Comparison of ENCODE assay signal across 8 mouse cellular contexts in genomic region chr10:75365231-75365633, GRCm38 (mm10). TPM values are rescaled to one million over a fixed set of nuclear protein-coding genes. Genes with fewer than 3 reads are reported as not detected.
DNase-seq lines count a peak whose midpoint lies in the region; ATAC-seq lines count a peak whose summit lies in the region.

No protein-coding gene starts in this region.

- no peak for ATAC-seq in heart, embryonic 13.5 days (ENCODE audit: extremely low read depth, insufficient number of reproducible peaks, low FRiP score, low TSS enrichment)
- ATAC-seq in embryonic facial prominence, embryonic 14.5 days (ENCODE audit: low read depth) = 0 out of 2 replicates have a peak, but pooled peaks have one; percentile 57
- ATAC-seq in liver, embryonic 16.5 days (ENCODE audit: low read depth) = no peak

- H3K4me3 ChIP-seq in heart, embryonic 13.5 days = peak overlapping the region; percentile 39
- no peak overlapping the region; the same call in 1 of the 2 replicates for H3K4me3 ChIP-seq in embryonic facial prominence, embryonic 14.5 days (ENCODE audit: low read depth, low read length)
- 0 out of 2 replicates have a peak overlapping the region, but pooled peaks have one; percentile 19 for H3K4me3 ChIP-seq in liver, embryonic 16.5 days (ENCODE audit: low read depth, low read length)

- peak overlapping the region; percentile 53 for H3K9ac ChIP-seq in heart, embryonic 13.5 days
- no peak overlapping the region for H3K9ac ChIP-seq in embryonic facial prominence, embryonic 14.5 days (ENCODE audit: low read depth, low read length)
- H3K9ac ChIP-seq in liver, embryonic 16.5 days (ENCODE audit: low read depth, low read length) = no peak overlapping the region

- H3K9me3 ChIP-seq in heart, embryonic 13.5 days = no peaks in the 10 kb centered on the region
- no peaks in the 10 kb centered on the region for H3K9me3 ChIP-seq in embryonic facial prominence, embryonic 14.5 days (ENCODE audit: control insufficient read depth, low read length)
- no peaks in the 10 kb centered on the region for H3K9me3 ChIP-seq in liver, embryonic 16.5 days (replicated peaks; ENCODE audit: control insufficient read depth, low read length)

- no peaks in the 10 kb centered on the region for H3K27me3 ChIP-seq in heart, embryonic 13.5 days (replicated peaks)
- H3K27me3 ChIP-seq in embryonic facial prominence, embryonic 14.5 days (replicated peaks; ENCODE audit: control insufficient read depth, insufficient read depth, low read length) = no peaks in the 10 kb centered on the region
- no peaks in the 10 kb centered on the region for H3K27me3 ChIP-seq in liver, embryonic 16.5 days (ENCODE audit: control insufficient read depth, insufficient read depth, low read depth, low read length)

- no peak for DNase-seq in heart, postnatal 25 days (ENCODE audit: low spot score)
- DNase-seq in CD4-positive, CD25-positive, alpha-beta regulatory T cell, adult 2 months (ENCODE audit: low read depth, low spot score) = peak; percentile 63
- DNase-seq in embryonic facial prominence, embryonic 14.5 days (ENCODE audit: low spot score) = peak; percentile 16
- peak; percentile 29 to 42 for DNase-seq in thymus, postnatal 36 days
- no peak for DNase-seq in urinary bladder, postnatal 10 days (ENCODE audit: low spot score)
- DNase-seq in left cerebral cortex, postnatal 10 days (ENCODE audit: extremely low spot score in 1 of 2, low spot score in 2 of 2) = no peak

- no peaks in the 10 kb centered on the region for H3K36me3 ChIP-seq in heart, embryonic 13.5 days
- H3K36me3 ChIP-seq in embryonic facial prominence, embryonic 14.5 days (ENCODE audit: control insufficient read depth, insufficient read depth, low read length) = no peaks in the 10 kb centered on the region
- H3K36me3 ChIP-seq in liver, embryonic 16.5 days (ENCODE audit: control insufficient read depth, insufficient read depth) = no peaks in the 10 kb centered on the region

- intact Hi-C loops in heart, postnatal 25 days (cut with DNase I) = no loop called here
- intact Hi-C loops in left cerebral cortex, postnatal 10 days (cut with DNase I) = no loop called here

- 47% methylated on average over 6 of the region's 6 CpGs for WGBS in heart, embryonic 13.5 days
- 36% methylated on average over 6 of the region's 6 CpGs for WGBS in embryonic facial prominence, embryonic 14.5 days
- 40% methylated on average over 6 of the region's 6 CpGs for WGBS in liver, embryonic 16.5 days (ENCODE audit: insufficient replicate concordance)

- peak overlapping the region; percentile 57 for H3K4me2 ChIP-seq in heart, embryonic 13.5 days
- H3K4me2 ChIP-seq in embryonic facial prominence, embryonic 14.5 days (ENCODE audit: low read depth, low read length) = no peak overlapping the region
- no peak overlapping the region for H3K4me2 ChIP-seq in liver, embryonic 16.5 days (ENCODE audit: low read depth, low read length)

- H3K4me1 ChIP-seq in heart, embryonic 13.5 days = peaks cover 28% of the 10 kb centered on the region
- no peaks in the 10 kb centered on the region; the same call in 1 of the 2 replicates for H3K4me1 ChIP-seq in embryonic facial prominence, embryonic 14.5 days (ENCODE audit: control insufficient read depth, insufficient read depth, low read length)
- no peaks in the 10 kb centered on the region for H3K4me1 ChIP-seq in liver, embryonic 16.5 days (ENCODE audit: control insufficient read depth, low read depth, low read length)

- peak overlapping the region; percentile 91 for H3K27ac ChIP-seq in heart, embryonic 13.5 days (replicated peaks)
- H3K27ac ChIP-seq in embryonic facial prominence, embryonic 14.5 days (replicated peaks; ENCODE audit: low read depth, low read length) = no peak overlapping the region
- no peak overlapping the region for H3K27ac ChIP-seq in liver, embryonic 16.5 days (ENCODE audit: low read length)

RNA-seq across cellular contexts. Expression of gene Upb1, which starts 35.7 kb away (rescaled TPM):
- 0.23 and 0.42 TPM in 2 replicates for polyA plus RNA-seq in heart, embryonic 13.5 days (2015; fragmentation: Nextera tagmentation; extraction: Ambion mirVana)
- under 1 TPM; 0.22 to 0.70 TPM for total RNA-seq in heart, postnatal 25 days (2021)
- polyA plus RNA-seq in embryonic facial prominence, embryonic 14.5 days (2014; fragmentation: Nextera tagmentation; extraction: Ambion mirVana) = 0.99 and 2.2 TPM in 2 replicates
- polyA plus RNA-seq in liver, embryonic 16.5 days (2015; fragmentation: Nextera tagmentation; extraction: Ambion mirVana) = 29.5 and 40.4 TPM in 2 replicates
- under 1 TPM; 0.32 to 0.51 TPM for total RNA-seq in left cerebral cortex, postnatal 10 days (2021)

RNA-seq across cellular contexts. Expression of gene Adora2a, which starts 48.6 kb away (rescaled TPM):
- 3.4 and 4.6 TPM in 2 replicates for polyA plus RNA-seq in heart, embryonic 13.5 days (2015; fragmentation: Nextera tagmentation; extraction: Ambion mirVana)
- total RNA-seq in heart, postnatal 25 days (2021) = 10 to 100 TPM in 1 of 2 experiments, 1 to 10 TPM in 1; 9.6 to 13.8 TPM
- polyA plus RNA-seq in embryonic facial prominence, embryonic 14.5 days (2014; fragmentation: Nextera tagmentation; extraction: Ambion mirVana) = 4.1 and 5.4 TPM in 2 replicates
- polyA plus RNA-seq in liver, embryonic 16.5 days (2015; fragmentation: Nextera tagmentation; extraction: Ambion mirVana) = 1.9 and 2.0 TPM in 2 replicates
- total RNA-seq in left cerebral cortex, postnatal 10 days (2021) = 10 to 100 TPM in 1 of 2 experiments, 1 to 10 TPM in 1; 7.9 to 22.1 TPM

Comparison
In these comparisons a context has a peak if more than half of its experiments do, and no peak if none do; other contexts are left out.
1. DNase-seq: peak in CD4-positive, CD25-positive, alpha-beta regulatory T cell, adult 2 months (single experiment), embryonic facial prominence, embryonic 14.5 days (single experiment) and thymus, postnatal 36 days (2 of 2); none in heart, postnatal 25 days (single experiment), urinary bladder, postnatal 10 days (single experiment) and left cerebral cortex, postnatal 10 days (0 of 2).